Mouse (Mus musculus) small intestine, adult 2 months (tissue): ENCODE data around the gene Ubiad1. TPM values are rescaled to one million over a fixed set of nuclear protein-coding genes. Genes with fewer than 3 reads are reported as not detected.

Experiments
- H3K27ac ChIP-seq: fragments of 200-500 bp; 2 replicates; pipeline ENCODE4 v1.5.1; 2012; ENCODE audit warnings: low read depth, low read length, control low read depth, inconsistent platforms; ENCODE audit not compliant: insufficient read depth
- H3K27me3 ChIP-seq: fragments of 200-500 bp; 2 replicates; pipeline ENCODE4 v1.6.1; 2012; ENCODE audit warnings: mild to moderate bottlenecking, moderate library complexity, low read length, inconsistent platforms; ENCODE audit not compliant: control insufficient read depth, insufficient read depth
- H3K36me3 ChIP-seq: fragments of 200-500 bp; 2 replicates; pipeline ENCODE4 v1.6.1; 2012; ENCODE audit warnings: mild to moderate bottlenecking, low read length, control low read depth, inconsistent platforms; ENCODE audit not compliant: control insufficient read depth, insufficient read depth
- H3K4me1 ChIP-seq: fragments of 200-500 bp; 2 replicates; pipeline ENCODE4 v1.6.1; 2012; ENCODE audit warnings: low read length, inconsistent platforms, mixed read lengths; ENCODE audit not compliant: control insufficient read depth, insufficient read depth, insufficient read length
- H3K4me3 ChIP-seq: fragments of 200-500 bp; 2 replicates; pipeline ENCODE4 v1.5.1; 2012; ENCODE audit warnings: low read depth, mild to moderate bottlenecking, control low read depth, inconsistent platforms, low read length, moderate library complexity
- CTCF ChIP-seq: fragments of 200-500 bp; IDR thresholded peaks from 2 replicates; pipeline ENCODE4 v1.5.1; 2012; ENCODE audit warnings: low read depth, mild to moderate bottlenecking, control low read depth, inconsistent platforms, low read length, moderate library complexity, mixed read lengths; ENCODE audit not compliant: insufficient replicate concordance, insufficient read length; ENCODE audit errors: extremely low read depth
- POLR2A ChIP-seq: fragments of 200-500 bp; IDR thresholded peaks from 2 replicates; pipeline ENCODE4 v1.6.1; 2012; ENCODE audit warnings: low read depth, mild to moderate bottlenecking, control low read depth, inconsistent platforms, low read length, moderate library complexity
- WGBS: fragments of 180-500 bp; shearing (Covaris S2); methylation state at CpG from one replicate; pipeline ENCODE4 v1.1.7; 2018; 5-methylcytosine and 5-hydroxymethylcytosine counted together
- polyA plus RNA-seq: library from polyadenylated mRNA; depleted of rRNA; stranded (reverse); fragments of >200 nt; gene quantifications from 2 replicates; pipeline ENCODE4 v1.2.3, GENCODE M21; 2012

Gene Ubiad1
- polyA plus RNA-seq, 1 experiment = 8.5 TPM

- Histone ChIP-seq H3K36me3 (no peaks in the 10 kb centered on the region), H3K4me3 (no peak overlapping the region), H3K4me1 (no peaks in the 10 kb centered on the region), H3K27me3 (peaks cover 25% of the 10 kb centered on the region), H3K27ac (no peak overlapping the region)
- TF ChIP-seq POLR2A (no peak), CTCF (no peak)
- WGBS = 18% methylated on average over 11 of the region's 11 CpGs
Observed at GRCm38 (mm10) chr4:148404748-148405147, 39.8 kb downstream of the Ubiad1 start.

GRCm38 (mm10) chr4:148403402-148403801, 41.2 kb downstream of the Ubiad1 start:
- peaks cover 25% of the 10 kb centered on the region for H3K27me3 ChIP-seq
- no peak overlapping the region for H3K27ac ChIP-seq
- TF ChIP-seq CTCF (no peak), POLR2A (no peak)
- 18% methylated on average over 12 of the region's 12 CpGs for WGBS
- H3K36me3 ChIP-seq = no peaks in the 10 kb centered on the region
- H3K4me3 ChIP-seq = no peak overlapping the region
- no peaks in the 10 kb centered on the region for H3K4me1 ChIP-seq

- no peak overlapping the region for H3K4me3 ChIP-seq
- 65% methylated on average over 9 of the region's 9 CpGs for WGBS
- no peaks in the 10 kb centered on the region for H3K4me1 ChIP-seq
- H3K27me3 ChIP-seq = peaks cover 16% of the 10 kb centered on the region
- TF ChIP-seq CTCF (no peak), POLR2A (no peak)
- no peak overlapping the region for H3K27ac ChIP-seq
- no peaks in the 10 kb centered on the region for H3K36me3 ChIP-seq
Observed at GRCm38 (mm10) chr4:148399437-148400094, 45.0 kb downstream of the Ubiad1 start.

GRCm38 (mm10) chr4:148397531-148398287, 46.9 kb downstream of the Ubiad1 start:
- Histone ChIP-seq H3K27me3 (no peaks in the 10 kb centered on the region), H3K36me3 (no peaks in the 10 kb centered on the region), H3K4me1 (no peaks in the 10 kb centered on the region), H3K4me3 (no peak overlapping the region), H3K27ac (no peak overlapping the region)
- TF ChIP-seq CTCF = no peak
- no peak for TF ChIP-seq POLR2A
- 76% methylated on average over 18 of the region's 18 CpGs for WGBS

GRCm38 (mm10) chr4:148397113-148397512, 47.5 kb downstream of the Ubiad1 start:
- H3K4me3 ChIP-seq = no peak overlapping the region
- 83% methylated on average over 4 of the region's 4 CpGs for WGBS
- H3K36me3 ChIP-seq = no peaks in the 10 kb centered on the region
- TF ChIP-seq POLR2A (no peak), CTCF (no peak)
- no peaks in the 10 kb centered on the region for H3K4me1 ChIP-seq
- H3K27ac ChIP-seq = no peak overlapping the region
- H3K27me3 ChIP-seq = no peaks in the 10 kb centered on the region

GRCm38 (mm10) chr4:148395875-148396274, 48.7 kb downstream of the Ubiad1 start:
- Histone ChIP-seq H3K4me1 (no peaks in the 10 kb centered on the region), H3K4me3 (no peak overlapping the region), H3K27ac (no peak overlapping the region), H3K27me3 (no peaks in the 10 kb centered on the region), H3K36me3 (no peaks in the 10 kb centered on the region)
- 75% methylated on average over 6 of the region's 6 CpGs for WGBS
- TF ChIP-seq CTCF = no peak
- no peak for TF ChIP-seq POLR2A

GRCm38 (mm10) chr4:148395198-148395597, 49.4 kb downstream of the Ubiad1 start:
- WGBS = 59% methylated on average over 7 of the region's 7 CpGs
- Histone ChIP-seq H3K4me1 (no peaks in the 10 kb centered on the region), H3K4me3 (no peak overlapping the region), H3K36me3 (no peaks in the 10 kb centered on the region), H3K27ac (no peak overlapping the region), H3K27me3 (no peaks in the 10 kb centered on the region)
- TF ChIP-seq CTCF (no peak), POLR2A (no peak)
